Mouse (Mus musculus) yolk sac, embryonic 10.5 days (tissue): Measurements from ENCODE around the gene Cdkl4.
"Not testable (repeated sequence)": the region's sequence is repeated elsewhere in the genome, so short reads cannot be mapped to it uniquely, and the experiment has no call there.

Experiments
- DNase-seq: peaks from one replicate; pipeline ENCODE4 v3.0.0-alpha.2; 2017; ENCODE audit warnings: low spot score

Cdkl4 gene

GRCm38 (mm10) chr17:80563762-80564610, 13.6 kb downstream of the Cdkl4 start:
- not testable (repeated sequence) for DNase-seq

GRCm38 (mm10) chr17:80562792-80563191, 14.8 kb downstream of the Cdkl4 start:
- DNase-seq, result no peak

- peak; percentile 85 for DNase-seq
Measured at GRCm38 (mm10) chr17:80560669-80561401, 16.8 kb downstream of the Cdkl4 start.

DNA sequence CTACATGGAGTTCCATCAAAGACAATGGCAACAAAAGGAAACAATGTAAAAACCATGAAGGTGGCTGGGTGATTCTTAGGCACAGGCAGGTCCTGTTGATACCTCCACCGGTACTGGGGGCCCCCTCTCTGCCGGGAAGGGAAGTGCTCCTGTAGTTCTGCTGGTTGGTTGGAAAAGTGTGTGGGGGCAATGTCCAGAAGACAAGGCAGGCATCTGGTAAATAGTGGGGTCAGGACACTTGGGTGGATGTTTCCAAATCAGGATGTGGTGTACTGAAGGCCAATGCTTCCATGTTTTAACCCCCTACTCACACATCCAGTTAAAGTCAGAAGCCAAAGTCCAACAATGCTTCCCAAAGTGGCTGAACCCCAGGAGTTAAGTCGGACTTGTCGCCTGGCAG, 17.9 kb downstream of the Cdkl4 start:
- DNase-seq, result peak; percentile 73

- peak; percentile 51 for DNase-seq
Measured at GRCm38 (mm10) chr17:80559050-80559449, 18.6 kb downstream of the Cdkl4 start.

GRCm38 (mm10) chr17:80558583-80558982, 19.0 kb downstream of the Cdkl4 start:
- peak; percentile 84 for DNase-seq

GRCm38 (mm10) chr17:80557461-80557860, 20.2 kb downstream of the Cdkl4 start:
- no peak for DNase-seq

DNA sequence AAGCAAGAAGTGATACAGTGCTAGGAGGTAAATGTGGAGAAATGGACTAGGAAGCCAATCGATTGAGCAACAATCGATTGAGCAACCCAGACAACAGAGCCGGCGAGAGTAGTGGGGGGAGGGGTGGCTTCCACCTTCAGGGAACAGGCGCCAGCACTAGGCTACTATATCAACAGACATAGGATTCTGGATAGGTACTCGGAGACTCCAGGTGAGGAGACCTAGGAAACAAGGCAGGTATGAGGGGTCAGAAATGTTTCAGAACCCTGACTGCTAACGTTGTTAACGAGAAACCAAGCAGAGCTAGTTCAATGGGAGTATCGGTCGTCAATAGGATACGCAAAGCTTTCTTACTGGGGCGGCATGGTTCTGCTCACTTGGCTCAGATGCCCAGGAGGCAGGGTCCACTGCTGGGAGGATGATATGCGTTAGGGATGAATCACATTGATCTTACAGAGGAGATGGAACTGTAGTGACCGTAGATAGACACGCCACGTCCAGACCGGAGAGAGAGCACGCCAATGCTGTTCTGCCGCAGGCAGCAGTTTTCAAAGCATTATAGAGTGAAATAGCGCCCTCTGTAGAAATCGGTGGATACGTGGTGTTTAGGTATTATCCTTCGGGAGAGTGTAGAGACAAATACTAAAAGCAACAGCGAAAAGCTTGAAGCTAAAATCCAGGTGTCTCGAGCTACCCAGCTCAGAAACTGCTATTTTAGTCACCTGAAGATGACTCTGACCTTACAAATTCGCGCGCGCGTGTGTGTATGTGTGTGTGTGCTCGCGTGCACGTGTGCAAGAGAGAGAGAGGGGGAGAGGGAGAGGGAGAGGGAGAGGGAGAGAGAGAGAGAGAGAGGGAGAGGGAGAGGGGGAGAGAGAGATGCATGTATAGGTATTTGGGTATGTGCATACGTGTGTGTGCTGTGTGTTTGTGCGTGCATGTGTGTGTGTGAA, 24.0 kb downstream of the Cdkl4 start:
- DNase-seq, result peak; percentile 88

DNA sequence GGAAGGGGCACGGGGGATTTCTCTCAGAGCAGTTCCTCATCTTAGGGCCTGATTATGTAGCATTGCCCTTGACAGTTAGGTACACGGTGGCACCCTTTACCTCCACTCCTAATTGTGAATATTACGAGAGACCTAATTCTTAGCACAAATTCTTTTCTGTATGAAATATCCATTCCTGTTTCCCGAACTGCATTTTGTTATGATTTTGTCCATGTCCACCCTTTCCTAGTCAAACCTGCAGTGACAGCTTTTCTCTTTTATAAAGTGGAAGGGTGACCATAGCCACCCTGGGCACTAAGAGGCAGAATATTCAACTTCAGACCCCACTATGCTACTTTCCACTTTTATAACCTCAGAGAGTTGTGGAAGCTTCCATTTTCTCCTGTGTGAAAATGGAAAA, 25.0 kb downstream of the Cdkl4 start:
- DNase-seq, result no peak

DNA sequence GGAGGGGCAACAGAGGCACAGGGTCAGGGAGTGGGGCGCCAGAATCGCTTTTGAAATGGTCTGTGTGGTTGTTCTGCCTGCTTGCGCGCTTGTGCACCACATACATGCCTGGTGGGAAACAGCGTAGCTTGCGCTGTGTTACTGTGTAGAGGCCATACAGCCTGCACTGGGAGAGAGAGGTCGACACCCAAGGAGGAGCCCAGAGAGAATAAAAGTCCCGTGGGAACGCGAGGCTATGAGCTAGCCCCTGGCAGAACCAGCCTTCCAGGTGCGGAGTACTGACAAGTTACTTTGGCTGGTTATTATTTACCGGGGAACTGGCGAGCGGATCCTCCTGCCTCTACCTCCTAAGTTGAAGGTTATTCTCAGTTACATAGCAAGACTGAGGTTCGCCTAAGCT, 26.6 kb downstream of the Cdkl4 start:
- DNase-seq, result no peak

GRCm38 (mm10) chr17:80546846-80547245, 30.8 kb downstream of the Cdkl4 start:
- DNase-seq, result no peak

DNA sequence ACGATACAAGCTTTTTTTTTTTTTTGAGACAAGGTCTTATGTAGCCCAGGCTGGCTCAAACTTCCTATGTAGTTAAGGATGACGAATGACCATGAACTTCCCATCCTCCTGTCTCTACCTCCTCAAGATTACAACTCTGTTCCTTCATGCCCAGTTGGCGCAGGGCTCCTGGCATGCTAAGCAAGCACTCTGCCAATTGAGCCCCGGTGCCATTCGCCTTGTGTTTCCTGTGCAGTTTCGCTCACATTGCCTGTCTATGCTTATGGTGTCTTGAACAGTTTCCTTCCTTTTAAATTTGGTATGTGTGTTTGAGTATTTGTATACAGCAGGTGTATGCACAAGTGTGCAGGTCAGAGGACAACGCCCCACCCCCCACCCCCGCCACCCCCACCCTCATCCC, 31.4 kb downstream of the Cdkl4 start:
- DNase-seq, result no peak

DNA sequence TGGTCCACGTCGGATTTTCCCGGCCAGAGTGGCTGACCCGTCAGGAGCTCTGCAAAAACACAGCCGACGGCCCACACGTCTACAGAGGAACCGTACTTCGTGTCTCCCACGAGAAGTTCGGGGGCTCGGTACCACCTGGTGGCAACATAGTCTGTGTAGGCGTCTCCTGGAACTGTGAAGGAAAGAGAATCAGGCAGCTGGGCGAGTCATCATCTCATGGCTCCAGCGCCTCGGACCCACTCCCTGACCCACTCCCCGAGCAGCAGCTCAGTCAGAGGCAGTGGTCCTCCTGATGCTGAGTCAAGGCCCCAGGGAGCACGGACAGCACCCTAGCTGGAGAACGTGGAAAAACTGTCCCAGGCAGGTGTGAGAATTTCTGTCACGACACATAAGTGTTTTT, 34.0 kb downstream of the Cdkl4 start:
- DNase-seq, result no peak

GRCm38 (mm10) chr17:80537136-80537535, 40.5 kb downstream of the Cdkl4 start:
- no peak for DNase-seq

- DNase-seq, result no peak
Measured at GRCm38 (mm10) chr17:80535633-80536032, 42.0 kb downstream of the Cdkl4 start.

GRCm38 (mm10) chr17:80531351-80531750, 46.3 kb downstream of the Cdkl4 start:
- not testable (repeated sequence) for DNase-seq

- no peak for DNase-seq
Measured at GRCm38 (mm10) chr17:80523231-80523630, 54.4 kb downstream of the Cdkl4 start.

- no peak for DNase-seq
Measured at GRCm38 (mm10) chr17:80522229-80522556, 55.4 kb downstream of the Cdkl4 start.

DNA sequence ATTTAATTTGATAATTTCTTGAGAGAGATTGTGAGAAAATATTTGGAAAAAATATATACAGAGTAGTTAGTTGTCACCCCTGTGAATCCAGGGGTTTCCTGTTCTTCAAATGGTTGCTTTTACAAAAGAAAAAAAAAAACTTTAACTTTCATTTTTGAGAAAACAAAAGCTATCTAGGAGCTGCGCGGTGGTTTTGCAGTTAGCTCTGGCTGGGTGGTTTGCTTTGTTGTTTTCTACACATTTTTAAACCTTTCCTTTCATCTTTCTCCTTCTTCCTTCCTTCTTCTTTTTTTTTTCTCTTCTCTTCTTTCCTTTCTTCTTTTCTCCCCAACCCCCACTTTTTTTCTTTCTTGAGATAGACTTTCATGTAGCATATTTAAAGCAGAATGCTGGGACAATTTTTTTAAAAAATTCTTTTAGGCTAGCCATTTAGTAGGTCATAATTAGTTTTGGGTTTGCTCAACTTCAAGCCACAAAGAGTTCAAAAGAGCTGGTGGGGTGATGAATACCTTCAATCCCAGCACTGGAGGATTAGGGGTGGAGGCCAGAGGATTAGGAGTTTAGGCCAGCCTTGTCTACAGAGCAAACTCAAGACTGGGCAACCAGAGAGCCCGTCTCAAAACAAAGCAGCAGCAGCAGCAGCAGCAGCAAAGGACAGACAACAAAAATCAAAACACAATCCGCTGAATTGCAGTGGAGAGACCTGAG, 55.9 kb downstream of the Cdkl4 start:
- DNase-seq, result no peak

DNA sequence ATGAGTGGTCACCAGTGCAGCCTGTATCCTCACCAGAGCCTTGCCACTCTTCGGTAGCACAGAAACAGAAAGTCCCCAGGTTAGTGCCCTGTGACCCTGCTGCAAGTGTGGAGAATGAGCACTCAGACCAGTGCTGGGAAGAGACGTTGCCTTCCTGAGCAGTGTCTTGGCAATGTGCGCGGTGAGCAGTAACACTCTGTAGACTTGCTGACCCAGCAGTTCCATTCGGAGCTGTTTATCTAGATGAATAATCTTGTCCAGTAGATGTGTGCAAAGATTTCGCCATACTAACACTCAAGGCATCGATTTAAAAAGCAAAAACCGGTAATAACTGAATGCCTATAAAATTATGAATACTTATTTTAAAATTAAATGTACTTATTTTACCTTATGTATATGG, 57.1 kb downstream of the Cdkl4 start:
- peak; percentile 49 for DNase-seq

DNA sequence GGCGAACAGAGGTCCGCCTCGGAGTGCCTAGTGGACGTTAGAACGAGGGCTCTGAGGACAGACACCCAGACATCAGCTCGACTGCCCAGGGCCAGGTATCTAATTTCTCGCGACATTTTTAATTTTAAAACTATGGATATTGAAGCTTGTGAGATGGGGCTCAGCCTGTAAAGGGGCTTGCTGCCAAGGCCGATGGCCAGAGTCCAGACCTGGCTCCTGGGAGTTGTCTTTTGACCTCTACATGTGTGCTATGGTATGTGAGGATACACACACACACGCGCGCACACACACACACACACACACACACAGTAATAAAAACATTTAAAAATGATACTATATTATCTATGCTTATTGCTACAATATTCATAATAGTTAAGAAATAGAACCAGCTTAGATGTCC, 58.8 kb downstream of the Cdkl4 start:
- DNase-seq, result no peak

GRCm38 (mm10) chr17:80517244-80517643, 60.4 kb downstream of the Cdkl4 start:
- peak; percentile 53 for DNase-seq
